10 mouse cellular contexts compared by ENCODE assay signal in genomic region chr1:85981738-85982357, GRCm38 (mm10). TPM values are rescaled to one million over a fixed set of nuclear protein-coding genes. Genes with fewer than 3 reads are reported as not detected.
DNase-seq lines count a peak whose midpoint lies in the region; ATAC-seq and TF ChIP-seq lines count a peak whose summit lies in the region.
"Had no signal": no experiment of that assay in that cellular context is flagged by ENCODE, and none has a peak within 500 bp of the region (broad histone marks: within the 10 kb centered on the region; RNA-seq: fewer than 3 reads in every experiment).

No protein-coding gene starts in this region.

- H3K27me3 ChIP-seq in embryonic facial prominence, embryonic 14.5 days (replicated peaks; ENCODE audit: control insufficient read depth, insufficient read depth, low read length), result no peaks in the 10 kb centered on the region
- no peaks in the 10 kb centered on the region for H3K27me3 ChIP-seq in embryonic facial prominence, embryonic 10.5 days (replicated peaks; ENCODE audit: low read depth, poor library complexity, severe bottlenecking)
- no peaks in the 10 kb centered on the region for H3K27me3 ChIP-seq in lung, embryonic 14.5 days (ENCODE audit: insufficient read depth, low read length)
- no peaks in the 10 kb centered on the region for H3K27me3 ChIP-seq in stomach, postnatal 0 days (ENCODE audit: control insufficient read depth, insufficient read depth, low read length)
- H3K27me3 ChIP-seq: stomach, embryonic 15.5 days had no signal

- H3K36me3 ChIP-seq in embryonic facial prominence, embryonic 14.5 days (ENCODE audit: control insufficient read depth, insufficient read depth, low read length), result no peaks in the 10 kb centered on the region
- H3K36me3 ChIP-seq in embryonic facial prominence, embryonic 10.5 days (replicated peaks), result no peaks in the 10 kb centered on the region
- H3K36me3 ChIP-seq in lung, embryonic 14.5 days (ENCODE audit: insufficient read depth), result no peaks in the 10 kb centered on the region
- H3K36me3 ChIP-seq in stomach, postnatal 0 days (ENCODE audit: control insufficient read depth, insufficient read depth, low read length), result no peaks in the 10 kb centered on the region
- H3K36me3 ChIP-seq: stomach, embryonic 15.5 days had no signal

- DNase-seq in embryonic facial prominence, embryonic 14.5 days (ENCODE audit: low spot score), result peak; percentile 63
- DNase-seq in embryonic facial prominence, embryonic 10.5 days (ENCODE audit: low spot score), result no peak
- peak; percentile 9 for DNase-seq in lung, embryonic 14.5 days
- no peak for DNase-seq in lung, adult 2 months
- peak; percentile 37 for DNase-seq in gastrocnemius, postnatal 10 days
- no peak for DNase-seq in stomach, postnatal 0 days (ENCODE audit: low spot score)
- DNase-seq in thymus, postnatal 25 days, result no peak

- TF ChIP-seq CTCF in lung, embryonic 14.5 days (IDR thresholded peaks at IDR 0.05; ENCODE audit: low read depth), result no peak
- TF ChIP-seq CTCF in lung, adult 2 months (IDR thresholded peaks at IDR 0.05; ENCODE audit: insufficient read depth, low read length), result no peak
- no peak for TF ChIP-seq CTCF in stomach, postnatal 0 days (IDR thresholded peaks at IDR 0.05; ENCODE audit: low read depth)

- no peak for TF ChIP-seq POLR2A in lung, adult 2 months (IDR thresholded peaks at IDR 0.05; ENCODE audit: borderline replicate concordance, extremely low read depth, low read depth, low read length)

- no peaks in the 10 kb centered on the region for H3K9me3 ChIP-seq in embryonic facial prominence, embryonic 14.5 days (ENCODE audit: control insufficient read depth, low read length)
- H3K9me3 ChIP-seq in embryonic facial prominence, embryonic 10.5 days, result no peaks in the 10 kb centered on the region
- H3K9me3 ChIP-seq in lung, embryonic 14.5 days (ENCODE audit: low read depth, low read length), result no peaks in the 10 kb centered on the region
- no peaks in the 10 kb centered on the region for H3K9me3 ChIP-seq in stomach, postnatal 0 days (ENCODE audit: control insufficient read depth, low read length)
- H3K9me3 ChIP-seq: stomach, embryonic 15.5 days had no signal

- TF ChIP-seq EP300 in stomach, postnatal 0 days (optimal IDR thresholded peaks at IDR 0.05), result no peak

- 46% methylated on average over 7 of the region's 7 CpGs for WGBS in embryonic facial prominence, embryonic 14.5 days
- 71% methylated on average over 7 of the region's 7 CpGs for WGBS in embryonic facial prominence, embryonic 10.5 days
- WGBS in lung, embryonic 14.5 days, result 46% methylated on average over 7 of the region's 7 CpGs
- whole genome bisulfite sequencing in lung, adult 2 months, result 40% methylated on average over 7 of the region's 7 CpGs
- 47% methylated on average over 7 of the region's 7 CpGs for WGBS in stomach, postnatal 0 days

- no peak overlapping the region for H3K4me3 ChIP-seq in embryonic facial prominence, embryonic 14.5 days (ENCODE audit: low read depth, low read length)
- no peak overlapping the region for H3K4me3 ChIP-seq in embryonic facial prominence, embryonic 10.5 days
- H3K4me3 ChIP-seq in lung, embryonic 14.5 days (ENCODE audit: low read depth, low read length), result no peak overlapping the region
- H3K4me3 ChIP-seq in lung, adult 2 months (replicated peaks; ENCODE audit: extremely low read depth, low read depth, low read length), result no peak overlapping the region
- H3K4me3 ChIP-seq in stomach, postnatal 0 days (ENCODE audit: low read depth, low read length), result no peak overlapping the region
- H3K4me3 ChIP-seq: stomach, embryonic 15.5 days had no signal

- no peak overlapping the region for H3K9ac ChIP-seq in embryonic facial prominence, embryonic 14.5 days (ENCODE audit: low read depth, low read length)
- no peak overlapping the region for H3K9ac ChIP-seq in lung, embryonic 14.5 days
- no peak overlapping the region for H3K9ac ChIP-seq in stomach, postnatal 0 days (ENCODE audit: low read length)
- H3K9ac ChIP-seq: stomach, embryonic 15.5 days had no signal

- no peaks in the 10 kb centered on the region for H3K4me1 ChIP-seq in embryonic facial prominence, embryonic 14.5 days (ENCODE audit: control insufficient read depth, insufficient read depth, low read length)
- H3K4me1 ChIP-seq in embryonic facial prominence, embryonic 10.5 days, result no peaks in the 10 kb centered on the region
- H3K4me1 ChIP-seq in lung, embryonic 14.5 days (ENCODE audit: insufficient read depth), result no peaks in the 10 kb centered on the region
- H3K4me1 ChIP-seq in lung, adult 2 months (ENCODE audit: control insufficient read depth, insufficient read depth, low read length), result no peaks in the 10 kb centered on the region
- H3K4me1 ChIP-seq in stomach, postnatal 0 days (replicated peaks; ENCODE audit: control insufficient read depth, insufficient read depth), result no peaks in the 10 kb centered on the region
- H3K4me1 ChIP-seq: stomach, embryonic 15.5 days had no signal

- no peak overlapping the region for H3K27ac ChIP-seq in embryonic facial prominence, embryonic 14.5 days (replicated peaks; ENCODE audit: low read depth, low read length)
- H3K27ac ChIP-seq in embryonic facial prominence, embryonic 10.5 days (replicated peaks), result no peak overlapping the region
- H3K27ac ChIP-seq in lung, embryonic 14.5 days (ENCODE audit: low read depth), result no peak overlapping the region
- H3K27ac ChIP-seq in stomach, postnatal 0 days (replicated peaks), result no peak overlapping the region
- H3K27ac ChIP-seq: stomach, embryonic 15.5 days had no signal

- no peak for ATAC-seq in embryonic facial prominence, embryonic 14.5 days (ENCODE audit: low read depth)
- ATAC-seq in lung, embryonic 14.5 days (ENCODE audit: insufficient read depth), result no peak
- ATAC-seq in megakaryocyte progenitor cell, adult 5-6 weeks (replicated peaks; ENCODE audit: poor library complexity), result peak; percentile 12; the same call in 1 of the 2 replicates
- no peak for ATAC-seq in stomach, postnatal 0 days (ENCODE audit: low FRiP score, low TSS enrichment)

- no peak overlapping the region for H3K4me2 ChIP-seq in embryonic facial prominence, embryonic 14.5 days (ENCODE audit: low read depth, low read length)
- no peak overlapping the region for H3K4me2 ChIP-seq in lung, embryonic 14.5 days
- no peak overlapping the region for H3K4me2 ChIP-seq in stomach, postnatal 0 days (replicated peaks; ENCODE audit: low read depth)
- H3K4me2 ChIP-seq: stomach, embryonic 15.5 days had no signal

RNA-seq across cellular contexts. Expression of gene Gpr55, which starts 21.0 kb away (rescaled TPM):
- polyA plus RNA-seq in embryonic facial prominence, embryonic 14.5 days (2014; fragmentation: Nextera tagmentation; extraction: Ambion mirVana), result not detected in 2 replicates
- not detected in 2 replicates for polyA plus RNA-seq in embryonic facial prominence, embryonic 10.5 days (2016; fragmentation: Nextera tagmentation; extraction: Ambion mirVana)
- polyA plus RNA-seq in lung, embryonic 14.5 days (2014; fragmentation: Nextera tagmentation; extraction: Ambion mirVana), result not detected in 2 replicates
- 0.49 and 0.58 TPM in 2 replicates for polyA plus RNA-seq in lung, adult 2 months (2012; rRNA removed)
- total RNA-seq in gastrocnemius, postnatal 10 days (2021), result not detected
- not detected in 2 replicates for total RNA-seq in megakaryocyte progenitor cell, adult 5-6 weeks (2015)
- total RNA-seq in megakaryocyte progenitor cell, adult 5-6 weeks (2017), result not detected in 2 replicates
- polyA plus RNA-seq in stomach, postnatal 0 days (2015; fragmentation: Nextera tagmentation; extraction: Ambion mirVana), result 0.08 and 0.16 TPM in 2 replicates
- total RNA-seq: layer of hippocampus, postnatal 14 days had no signal

RNA-seq across cellular contexts. Expression of gene Spata3, which starts 34.8 kb away (rescaled TPM):
- not detected in 2 replicates for polyA plus RNA-seq in embryonic facial prominence, embryonic 14.5 days (2014; fragmentation: Nextera tagmentation; extraction: Ambion mirVana)
- not detected in 2 replicates for polyA plus RNA-seq in embryonic facial prominence, embryonic 10.5 days (2016; fragmentation: Nextera tagmentation; extraction: Ambion mirVana)
- polyA plus RNA-seq in lung, embryonic 14.5 days (2014; fragmentation: Nextera tagmentation; extraction: Ambion mirVana), result not detected in 2 replicates
- polyA plus RNA-seq in lung, adult 2 months (2012; rRNA removed), result 0.21 TPM in 1 of 2 replicates, not detected in the other
- not detected for total RNA-seq in gastrocnemius, postnatal 10 days (2021)
- not detected in 2 replicates for total RNA-seq in megakaryocyte progenitor cell, adult 5-6 weeks (2015)
- total RNA-seq in megakaryocyte progenitor cell, adult 5-6 weeks (2017), result not detected in 2 replicates
- not detected in 2 replicates for polyA plus RNA-seq in stomach, postnatal 0 days (2015; fragmentation: Nextera tagmentation; extraction: Ambion mirVana)
- polyA plus RNA-seq: stomach, embryonic 15.5 days had no signal

RNA-seq across cellular contexts. Expression of gene 4933407L21Rik, which starts 53.6 kb away (rescaled TPM):
- 0.43 and 0.54 TPM in 2 replicates for polyA plus RNA-seq in embryonic facial prominence, embryonic 14.5 days (2014; fragmentation: Nextera tagmentation; extraction: Ambion mirVana)
- 0.22 TPM in 1 of 2 replicates, not detected in the other for polyA plus RNA-seq in embryonic facial prominence, embryonic 10.5 days (2016; fragmentation: Nextera tagmentation; extraction: Ambion mirVana)
- polyA plus RNA-seq in lung, embryonic 14.5 days (2014; fragmentation: Nextera tagmentation; extraction: Ambion mirVana), result not detected in 2 replicates
- polyA plus RNA-seq in lung, adult 2 months (2012; rRNA removed), result not detected in 2 replicates
- not detected for total RNA-seq in gastrocnemius, postnatal 10 days (2021)
- 0.07 TPM in 1 of 2 replicates, not detected in the other for total RNA-seq in megakaryocyte progenitor cell, adult 5-6 weeks (2015)
- total RNA-seq in megakaryocyte progenitor cell, adult 5-6 weeks (2017), result not detected in 2 replicates
- polyA plus RNA-seq in stomach, postnatal 0 days (2015; fragmentation: Nextera tagmentation; extraction: Ambion mirVana), result 0.16 and 0.18 TPM in 2 replicates

Comparison
In these comparisons a context has a peak if more than half of its experiments do, and no peak if none do; other contexts are left out.
1. DNase-seq: peak in embryonic facial prominence, embryonic 14.5 days (single experiment), lung, embryonic 14.5 days (single experiment) and gastrocnemius, postnatal 10 days (single experiment); none in embryonic facial prominence, embryonic 10.5 days (single experiment), lung, adult 2 months (single experiment), stomach, postnatal 0 days (single experiment) and thymus, postnatal 25 days (single experiment).